Mouse (Mus musculus) bone marrow, adult 2 months (tissue): ENCODE measurements around the gene Lrr1.

ENCODE experiments used
- CTCF ChIP-seq: fragments of 200-500 bp; IDR thresholded peaks from 2 replicates; pipeline ENCODE4 v1.5.1; 2011; ENCODE audit warnings: low read length, control low read depth; ENCODE audit not compliant: control insufficient read depth, insufficient read depth
- POLR2A ChIP-seq: fragments of 200-500 bp; IDR thresholded peaks from 2 replicates; pipeline ENCODE4 v1.6.1; 2011; ENCODE audit warnings: low read depth, mild to moderate bottlenecking, control low read depth, low read length, borderline replicate concordance; ENCODE audit not compliant: control insufficient read depth

DNA sequence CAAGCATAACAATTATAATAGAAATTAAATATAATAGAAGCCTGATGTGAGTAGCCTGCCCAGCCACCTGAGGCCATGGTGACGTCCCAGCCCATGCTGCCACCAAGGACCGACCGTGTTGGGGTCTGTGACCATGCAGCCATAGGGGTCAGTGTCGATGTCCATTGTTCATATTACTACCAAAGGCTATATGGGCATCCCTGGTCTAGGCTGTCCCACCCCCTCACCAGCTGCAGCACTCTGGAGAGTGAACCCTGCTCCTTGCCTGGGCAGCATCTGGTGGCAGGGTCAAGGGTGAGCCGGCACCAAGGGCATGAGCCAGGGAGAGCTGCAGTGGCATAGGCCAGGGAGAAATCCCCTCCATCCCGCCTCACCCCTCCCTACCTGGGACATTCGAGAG, 28.8 kb upstream of the Lrr1 start:
- TF ChIP-seq POLR2A, result no peak
- no peak for TF ChIP-seq CTCF
